Mouse (Mus musculus) embryonic facial prominence, embryonic 10.5 days (tissue): Measurements from ENCODE around the gene Igsf8. TPM values are rescaled to one million over a fixed set of nuclear protein-coding genes. Genes with fewer than 3 reads are reported as not detected.

Experiments used
- DNase-seq: peaks from one replicate; pipeline ENCODE4 v3.0.0-alpha.2; 2017; ENCODE audit warnings: low spot score
- H3K27ac ChIP-seq: fragments of 300-500 bp; sonication (generic); replicated peaks from 2 replicates; pipeline ENCODE4 v1.5.1; 2016; ENCODE audit warnings: mild to moderate bottlenecking
- H3K27me3 ChIP-seq: fragments of 300-500 bp; sonication (generic); replicated peaks from 2 replicates; pipeline ENCODE4 v1.6.1; 2016; ENCODE audit warnings: low read depth, mild to moderate bottlenecking; ENCODE audit not compliant: poor library complexity, severe bottlenecking
- H3K36me3 ChIP-seq: fragments of 300-500 bp; sonication (generic); replicated peaks from 2 replicates; pipeline ENCODE4 v1.6.1; 2016; ENCODE audit warnings: mild to moderate bottlenecking, moderate library complexity
- H3K4me1 ChIP-seq: fragments of 300-500 bp; sonication (generic); 2 replicates; pipeline ENCODE4 v1.6.1; 2016
- H3K4me3 ChIP-seq: fragments of 300-500 bp; sonication (generic); 2 replicates; pipeline ENCODE4 v1.5.1; 2016; ENCODE audit warnings: mild to moderate bottlenecking, moderate library complexity
- H3K9me3 ChIP-seq: fragments of 300-500 bp; sonication (generic); 2 replicates; pipeline ENCODE4 v1.6.1; 2016; ENCODE audit warnings: mild to moderate bottlenecking
- WGBS: fragments of 180-500 bp; shearing (Covaris S2); methylation state at CpG from one replicate; pipeline ENCODE4 v1.1.7; 2016; 5-methylcytosine and 5-hydroxymethylcytosine counted together
- polyA plus RNA-seq: library from polyadenylated mRNA; unstranded; fragments of >200 nt; fragmentation: Nextera tagmentation; extraction: Ambion mirVana; gene quantifications from 2 replicates; pipeline ENCODE4 v1.2.1, GENCODE M21; 2016

Igsf8 gene
- polyA plus RNA-seq, 1 experiment from 2014 or later: 33.7 TPM

DNA sequence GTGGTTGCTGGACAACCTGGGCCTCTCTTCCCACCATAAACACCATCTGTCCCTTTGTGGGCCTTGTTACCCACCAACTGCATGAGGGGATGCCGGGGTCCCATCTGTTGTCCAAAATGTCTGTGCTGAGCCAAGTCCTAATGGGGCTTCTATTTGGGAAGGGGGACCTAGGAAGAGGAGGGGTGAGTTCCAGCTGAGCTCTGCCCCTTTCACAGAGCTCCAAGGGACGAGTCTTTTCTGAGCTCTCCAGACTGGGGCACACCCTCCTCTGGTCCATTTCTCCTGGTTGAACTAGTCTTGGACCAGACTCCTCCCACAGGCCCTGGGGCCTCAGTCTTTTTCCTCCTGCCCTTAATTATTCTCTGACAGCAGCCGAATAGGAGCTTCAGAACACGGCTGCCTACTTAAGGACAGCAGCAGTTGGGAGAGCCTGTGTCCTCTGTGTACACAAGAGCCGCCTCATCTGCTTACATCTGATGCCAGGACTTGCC lies 58.5 kb downstream of the Igsf8 start:
- 31% methylated on average over 5 of the region's 5 CpGs for WGBS
- H3K36me3 ChIP-seq: peaks cover 29% of the 10 kb centered on the region
- H3K27ac ChIP-seq: no peak overlapping the region
- peaks cover 54% of the 10 kb centered on the region for H3K27me3 ChIP-seq
- no peaks in the 10 kb centered on the region for H3K9me3 ChIP-seq
- H3K4me3 ChIP-seq: no peak overlapping the region
- peaks cover 47% of the 10 kb centered on the region for H3K4me1 ChIP-seq
- no peak for DNase-seq

GRCm38 (mm10) chr1:172322725-172323124 lies 61.3 kb downstream of the Igsf8 start:
- Histone ChIP-seq H3K4me3 (no peak overlapping the region), H3K27me3 (peaks cover 71% of the 10 kb centered on the region), H3K27ac (peak overlapping the region; percentile 31; the same call in 1 of the 2 replicates), H3K9me3 (no peaks in the 10 kb centered on the region), H3K36me3 (peaks cover 18% of the 10 kb centered on the region), H3K4me1 (peaks cover 45% of the 10 kb centered on the region)
- no peak for DNase-seq
- WGBS: 56% methylated on average over 13 of the region's 13 CpGs

GRCm38 (mm10) chr1:172323298-172323697 lies 61.9 kb downstream of the Igsf8 start:
- Histone ChIP-seq H3K4me1 (peaks cover 40% of the 10 kb centered on the region), H3K27me3 (peaks cover 72% of the 10 kb centered on the region), H3K36me3 (peaks cover 13% of the 10 kb centered on the region), H3K4me3 (no peak overlapping the region), H3K9me3 (no peaks in the 10 kb centered on the region), H3K27ac (no peak overlapping the region)
- no peak for DNase-seq
- WGBS: 20% methylated on average over 5 of the region's 5 CpGs

GRCm38 (mm10) chr1:172323801-172324359 lies 62.4 kb downstream of the Igsf8 start:
- Histone ChIP-seq H3K36me3 (peaks cover 7% of the 10 kb centered on the region; the same call in 1 of the 2 replicates), H3K27ac (no peak overlapping the region), H3K4me1 (peaks cover 38% of the 10 kb centered on the region), H3K4me3 (no peak overlapping the region), H3K27me3 (peaks cover 78% of the 10 kb centered on the region), H3K9me3 (no peaks in the 10 kb centered on the region)
- DNase-seq: no peak
- WGBS: 57% methylated on average over 6 of the region's 6 CpGs

- peaks cover 38% of the 10 kb centered on the region for H3K4me1 ChIP-seq
- DNase-seq: peak; percentile 82
- peaks cover 86% of the 10 kb centered on the region for H3K27me3 ChIP-seq
- H3K36me3 ChIP-seq: no peaks in the 10 kb centered on the region
- H3K9me3 ChIP-seq: no peaks in the 10 kb centered on the region
- peak overlapping the region; percentile 19; the same call in 1 of the 2 replicates for H3K27ac ChIP-seq
- 9% methylated on average over 7 of the region's 7 CpGs for WGBS
- no peak overlapping the region for H3K4me3 ChIP-seq
Measured at GRCm38 (mm10) chr1:172324725-172325124, 63.3 kb downstream of the Igsf8 start.

- peak; percentile 80 for DNase-seq
- Histone ChIP-seq H3K9me3 (no peaks in the 10 kb centered on the region), H3K4me1 (peaks cover 27% of the 10 kb centered on the region), H3K4me3 (peak overlapping the region; percentile 60), H3K27me3 (peaks cover 98% of the 10 kb centered on the region), H3K36me3 (no peaks in the 10 kb centered on the region), H3K27ac (peak overlapping the region; percentile 27; the same call in 1 of the 2 replicates)
- WGBS: 22% methylated on average over 94 of the region's 94 CpGs
Measured at GRCm38 (mm10) chr1:172325680-172326535, 64.5 kb downstream of the Igsf8 start.

DNA sequence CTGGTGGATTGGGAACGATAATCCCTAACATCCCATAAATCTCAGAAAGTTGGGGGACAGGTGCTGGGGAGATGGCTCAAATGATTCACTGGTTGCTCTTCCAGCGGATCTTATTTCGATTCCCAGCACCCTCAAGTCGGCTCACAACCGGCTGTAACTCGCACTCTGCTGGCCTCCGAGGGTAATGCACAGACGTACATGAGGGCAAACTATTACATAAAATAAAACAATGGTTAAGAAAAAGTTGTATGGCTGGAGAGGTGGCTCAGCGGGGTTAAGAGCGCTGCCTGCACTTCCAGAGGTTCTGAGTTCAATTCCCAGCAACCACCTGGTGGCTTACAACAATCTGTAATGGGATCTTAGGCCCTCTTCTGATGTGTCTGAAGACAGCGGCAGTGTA lies 65.2 kb downstream of the Igsf8 start:
- WGBS: 60% methylated on average over 11 of the region's 11 CpGs
- no peak overlapping the region; the same call in 1 of the 2 replicates for H3K27ac ChIP-seq
- peak overlapping the region; percentile 60 for H3K4me3 ChIP-seq
- H3K27me3 ChIP-seq: peaks cover 99% of the 10 kb centered on the region
- no peaks in the 10 kb centered on the region for H3K36me3 ChIP-seq
- H3K4me1 ChIP-seq: peaks cover 26% of the 10 kb centered on the region
- no peaks in the 10 kb centered on the region for H3K9me3 ChIP-seq
- no peak for DNase-seq

GRCm38 (mm10) chr1:172327206-172328001 lies 66.0 kb downstream of the Igsf8 start:
- WGBS: 85% methylated on average over 16 of the region's 16 CpGs
- no peak overlapping the region for H3K27ac ChIP-seq
- no peak overlapping the region for H3K4me3 ChIP-seq
- H3K27me3 ChIP-seq: peaks cover 95% of the 10 kb centered on the region
- H3K36me3 ChIP-seq: no peaks in the 10 kb centered on the region
- peaks cover 26% of the 10 kb centered on the region for H3K4me1 ChIP-seq
- DNase-seq: no peak
- H3K9me3 ChIP-seq: no peaks in the 10 kb centered on the region

DNA sequence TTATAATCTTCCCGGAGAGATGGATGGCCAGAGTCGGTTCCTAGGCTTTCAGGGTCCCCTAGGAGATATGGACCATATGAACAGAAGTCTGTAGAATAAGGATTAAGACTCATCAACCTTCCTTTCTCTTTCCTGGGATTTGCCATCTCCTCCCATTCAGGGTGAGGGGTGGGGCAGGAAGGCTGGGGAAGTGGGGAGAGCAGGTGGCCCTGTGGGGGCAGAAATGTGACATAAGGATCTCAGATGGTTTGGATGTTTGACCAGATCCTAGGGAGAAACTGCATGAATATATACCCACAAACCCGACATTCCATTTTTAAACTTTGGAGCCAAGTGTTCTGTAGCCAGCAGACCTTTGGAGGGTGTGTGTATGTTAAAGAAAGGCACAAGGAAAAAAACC lies 66.6 kb downstream of the Igsf8 start:
- DNase-seq: no peak
- Histone ChIP-seq H3K9me3 (no peaks in the 10 kb centered on the region), H3K4me3 (no peak overlapping the region), H3K4me1 (peaks cover 22% of the 10 kb centered on the region), H3K27me3 (peaks cover 88% of the 10 kb centered on the region), H3K36me3 (no peaks in the 10 kb centered on the region), H3K27ac (no peak overlapping the region)
- 86% methylated on average over 3 of the region's 3 CpGs for WGBS

GRCm38 (mm10) chr1:172328461-172328860 lies 67.0 kb downstream of the Igsf8 start:
- Histone ChIP-seq H3K27me3 (peaks cover 88% of the 10 kb centered on the region), H3K36me3 (no peaks in the 10 kb centered on the region), H3K4me1 (peaks cover 19% of the 10 kb centered on the region), H3K9me3 (no peaks in the 10 kb centered on the region), H3K4me3 (no peak overlapping the region), H3K27ac (no peak overlapping the region)
- DNase-seq: no peak
- WGBS: 79% methylated on average over 7 of the region's 7 CpGs

DNA sequence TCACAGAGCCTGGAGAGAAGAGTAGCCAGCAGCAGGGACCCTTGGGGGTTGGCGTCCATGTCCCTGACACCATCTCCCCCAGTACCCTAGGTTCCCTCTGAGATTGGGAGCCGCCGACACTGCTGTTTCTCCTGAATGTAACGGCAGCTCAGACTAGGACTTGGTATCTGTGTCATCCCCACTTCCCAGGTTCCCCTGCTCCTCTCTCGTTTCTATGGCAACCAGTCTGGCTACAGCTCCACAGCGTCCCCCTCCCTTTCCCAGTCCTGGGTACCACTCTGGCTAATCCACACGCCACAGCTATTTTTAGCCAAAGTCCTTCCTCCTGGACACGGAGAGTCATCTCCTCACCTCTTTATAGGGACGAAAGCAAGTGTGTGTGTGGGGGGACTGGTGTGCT lies 67.7 kb downstream of the Igsf8 start, which contains the start of gene Kcnj9:
TSS of gene Kcnj9 (minus strand) at position 188 of the 400 bp plus-strand sequence.
- Histone ChIP-seq H3K36me3 (no peaks in the 10 kb centered on the region), H3K27ac (no peak within 1 kb of the TSS), H3K4me1 (peaks cover 19% of the 10 kb centered on the region), H3K4me3 (no peak within 1 kb of the TSS), H3K27me3 (peaks cover 88% of the 10 kb centered on the region), H3K9me3 (no peaks in the 10 kb centered on the region)
- no peak for DNase-seq
- WGBS: 36% methylated on average over 9 of the region's 9 CpGs

DNA sequence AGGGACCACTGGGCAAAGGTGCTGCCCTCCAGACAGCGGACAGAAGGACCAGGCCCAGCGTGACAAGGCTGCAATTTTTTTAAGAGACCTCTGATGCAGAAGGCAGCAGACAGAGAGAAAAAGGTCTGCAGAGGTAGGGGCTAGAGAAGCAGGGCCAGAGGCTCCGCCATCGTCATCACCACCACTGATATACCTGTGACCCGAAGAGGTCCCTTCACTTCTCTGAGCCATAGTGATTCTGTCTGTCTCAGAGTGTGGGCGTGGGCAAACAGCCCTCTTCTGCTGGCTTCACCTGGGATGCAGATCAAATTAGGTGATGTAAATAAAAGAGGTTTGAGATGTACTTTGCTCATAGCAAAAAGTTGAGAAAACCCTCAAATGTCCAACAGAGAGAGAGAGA lies 68.2 kb downstream of the Igsf8 start:
- Histone ChIP-seq H3K4me3 (no peak overlapping the region), H3K27ac (no peak overlapping the region), H3K4me1 (peaks cover 19% of the 10 kb centered on the region), H3K9me3 (no peaks in the 10 kb centered on the region), H3K27me3 (peaks cover 88% of the 10 kb centered on the region), H3K36me3 (no peaks in the 10 kb centered on the region)
- WGBS: 73% methylated on average over 6 of the region's 6 CpGs
- no peak for DNase-seq
